Mouse (Mus musculus): ENCODE data around the gene 4931423N10Rik. TPM values are rescaled to one million over a fixed set of nuclear protein-coding genes. Genes with fewer than 3 reads are reported as not detected.

The 4931423N10Rik gene
- not detected in 2 replicates for polyA plus RNA-seq (2012; ENCODE audit: low replicate concordance)

GRCm38 (mm10) chr2:23207070-23207526 is at the start of gene 4931423N10Rik:
4931423N10Rik (plus strand) TSS chr2:23207476.

Other genes starting within 250 kb of the 4931423N10Rik start
- 23.8 and 81.6 TPM in 2 replicates for gene Abi1, start 167.2 kb upstream of the 4931423N10Rik start, polyA plus RNA-seq (2012; ENCODE audit: low replicate concordance)
- gene Acbd5, start 139.3 kb upstream of the 4931423N10Rik start, polyA plus RNA-seq (2012; ENCODE audit: low replicate concordance), result 1.4 and 2.1 TPM in 2 replicates
- gene Mastl, start 51.5 kb upstream of the 4931423N10Rik start, polyA plus RNA-seq (2012; ENCODE audit: low replicate concordance), result 0.30 and 0.77 TPM in 2 replicates
- 1.5 and 3.9 TPM in 2 replicates for gene Yme1l1, start 51.1 kb upstream of the 4931423N10Rik start, polyA plus RNA-seq (2012; ENCODE audit: low replicate concordance)
- not detected in 2 replicates for gene Nxph2, start 113.8 kb downstream of the 4931423N10Rik start, polyA plus RNA-seq (2012; ENCODE audit: low replicate concordance)